In the genomic region with DNA sequence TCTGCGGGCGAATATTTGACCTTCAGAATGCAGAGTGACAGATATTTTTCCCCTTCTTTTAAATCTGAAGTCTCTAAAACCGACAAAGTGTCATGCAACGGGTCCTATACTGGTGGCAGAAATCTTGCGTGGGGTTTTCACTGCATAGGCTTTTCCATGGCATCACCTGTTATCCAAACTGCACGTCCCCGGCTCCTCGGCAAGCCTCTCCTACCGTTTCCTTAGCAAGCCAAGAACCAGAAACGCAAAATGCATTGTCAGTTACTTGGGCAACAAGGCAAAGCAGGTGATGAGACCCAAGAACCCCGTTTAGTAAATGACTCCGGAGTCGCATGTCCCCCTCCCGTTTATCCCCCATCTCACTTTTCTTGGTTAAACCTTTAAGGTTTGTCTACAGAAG, we compare ENCODE assay signal across 8 mouse cellular contexts. TPM values are rescaled to one million over a fixed set of nuclear protein-coding genes. Genes with fewer than 3 reads are reported as not detected.
A peak's percentile ranks its signal among the peaks of the same experiment; 100 is the strongest.
DNase-seq lines count a peak whose midpoint lies in the region; TF ChIP-seq lines count a peak whose summit lies in the region.

No protein-coding gene starts in this region.

- TF ChIP-seq POLR2A in spleen, adult 2 months (IDR thresholded peaks at IDR 0.05; ENCODE audit: low read depth, low read length), result no peak
- TF ChIP-seq POLR2A in small intestine, adult 2 months (IDR thresholded peaks at IDR 0.05; ENCODE audit: low read depth, low read length), result no peak

- DNase-seq in gastrocnemius, adult 2 months, result no peak
- DNase-seq in gastrocnemius, postnatal 25 days, result no peak
- no peak for DNase-seq in spleen, adult 2 months (ENCODE audit: low read depth in 1 of 2, low spot score in 2 of 2)
- no peak for DNase-seq in spleen, adult 12 weeks (ENCODE audit: low spot score)
- DNase-seq in limb, embryonic 10.5 days (ENCODE audit: low spot score), result no peak
- no peak for DNase-seq in adrenal gland, postnatal 36 days
- DNase-seq in retina, embryonic 14.5 days (ENCODE audit: low spot score), result no peak

- H3K9me3 ChIP-seq in limb, embryonic 10.5 days (replicated peaks), result no peaks in the 10 kb centered on the region

- intact Hi-C loops in gastrocnemius, adult 2 months (cut with DNase I), result loop anchor here (2.0 to 5.0 kb wide), 2 partner anchors 44 to 93 kb away; no protein-coding TSS in a partner anchor

- peak overlapping the region; percentile 80 for H3K4me3 ChIP-seq in gastrocnemius, adult 2 months
- peak overlapping the region; percentile 88 for H3K4me3 ChIP-seq in spleen, adult 2 months (ENCODE audit: extremely low read depth, insufficient read depth, insufficient read length)
- H3K4me3 ChIP-seq in limb, embryonic 10.5 days, result peak overlapping the region; percentile 86
- peak overlapping the region; percentile 99 for H3K4me3 ChIP-seq in small intestine, adult 2 months (ENCODE audit: low read depth, low read length)

- no peaks in the 10 kb centered on the region; the same call in 1 of the 2 replicates for H3K36me3 ChIP-seq in spleen, adult 2 months (ENCODE audit: control insufficient read depth, insufficient read depth, low read length)
- peaks cover 16% of the 10 kb centered on the region for H3K36me3 ChIP-seq in limb, embryonic 10.5 days
- 0 out of 2 replicates have a peak, but pooled peaks cover 2% of the 10 kb centered on the region for H3K36me3 ChIP-seq in small intestine, adult 2 months (ENCODE audit: control insufficient read depth, insufficient read depth, low read length)

- H3K27me3 ChIP-seq in spleen, adult 2 months (ENCODE audit: control insufficient read depth, insufficient read depth, low read length), result no peaks in the 10 kb centered on the region
- no peaks in the 10 kb centered on the region; the same call in 1 of the 2 replicates for H3K27me3 ChIP-seq in limb, embryonic 10.5 days (ENCODE audit: low read depth, poor library complexity, severe bottlenecking)
- no peaks in the 10 kb centered on the region for H3K27me3 ChIP-seq in small intestine, adult 2 months (ENCODE audit: control insufficient read depth, insufficient read depth, low read length)

- peak overlapping the region; percentile 97 for H3K27ac ChIP-seq in gastrocnemius, adult 2 months
- peak overlapping the region; percentile 85 for H3K27ac ChIP-seq in spleen, adult 2 months (ENCODE audit: insufficient read depth, low read length)
- peak overlapping the region; percentile 98 for H3K27ac ChIP-seq in limb, embryonic 10.5 days
- peak overlapping the region; percentile 67 for H3K27ac ChIP-seq in small intestine, adult 2 months (ENCODE audit: insufficient read depth, low read depth, low read length)

- 11% methylated on average over 14 of the region's 14 CpGs for WGBS in spleen, adult 2 months
- 11% methylated on average over 14 of the region's 14 CpGs for WGBS in limb, embryonic 10.5 days
- 2% methylated on average over 14 of the region's 14 CpGs for WGBS in small intestine, adult 2 months

- no peak for TF ChIP-seq CTCF in gastrocnemius, adult 2 months (IDR thresholded peaks at IDR 0.05)
- no peak for TF ChIP-seq CTCF in spleen, adult 2 months (IDR thresholded peaks at IDR 0.05; ENCODE audit: extremely low read depth, insufficient read depth, insufficient read length, insufficient replicate concordance)
- TF ChIP-seq CTCF in small intestine, adult 2 months (IDR thresholded peaks at IDR 0.05; ENCODE audit: extremely low read depth, insufficient read length, insufficient replicate concordance, low read depth, low read length), result no peak

- peaks cover 2% of the 10 kb centered on the region for H3K4me1 ChIP-seq in spleen, adult 2 months (ENCODE audit: control insufficient read depth, insufficient read depth, insufficient read length)
- peaks cover 24% of the 10 kb centered on the region for H3K4me1 ChIP-seq in limb, embryonic 10.5 days
- H3K4me1 ChIP-seq in small intestine, adult 2 months (ENCODE audit: control insufficient read depth, insufficient read depth, insufficient read length, low read length), result peaks cover 20% of the 10 kb centered on the region

RNA-seq across cellular contexts. Expression of gene D5Ertd579e, which starts 0.8 kb away (rescaled TPM):
- 10 to 100 TPM; 86.4 to 98.1 TPM for total RNA-seq in gastrocnemius, adult 2 months (2021)
- total RNA-seq in gastrocnemius, postnatal 25 days (2021), result 10 to 100 TPM; 67.6 to 73.7 TPM
- polyA plus RNA-seq in spleen, adult 2 months (2012; rRNA removed), result 12.2 and 14.4 TPM in 2 replicates
- polyA plus RNA-seq in limb, embryonic 10.5 days (2016; fragmentation: Nextera tagmentation; extraction: Ambion mirVana), result 22.5 and 25.1 TPM in 2 replicates
- polyA plus RNA-seq in small intestine, adult 2 months (2012; rRNA removed), result 14.4 and 27.4 TPM in 2 replicates
- 10 to 100 TPM; 56.4 to 66.5 TPM for total RNA-seq in adrenal gland, postnatal 36 days (2021)

RNA-seq across cellular contexts. Expression of gene Bloc1s4, which starts 53.4 kb away (rescaled TPM):
- 10 to 100 TPM in 1 of 2 experiments, 1 to 10 TPM in 1; 9.1 to 11.0 TPM for total RNA-seq in gastrocnemius, adult 2 months (2021)
- 1 to 10 TPM; 6.9 to 8.1 TPM for total RNA-seq in gastrocnemius, postnatal 25 days (2021)
- 20.5 and 35.5 TPM in 2 replicates for polyA plus RNA-seq in spleen, adult 2 months (2012; rRNA removed)
- 23.7 and 25.5 TPM in 2 replicates for polyA plus RNA-seq in limb, embryonic 10.5 days (2016; fragmentation: Nextera tagmentation; extraction: Ambion mirVana)
- 30.4 and 31.0 TPM in 2 replicates for polyA plus RNA-seq in small intestine, adult 2 months (2012; rRNA removed)
- 10 to 100 TPM; 31.7 to 32.5 TPM for total RNA-seq in adrenal gland, postnatal 36 days (2021)
